Mouse (Mus musculus): ENCODE results near the gene Cyp2s1. TPM values are rescaled to one million over a fixed set of nuclear protein-coding genes. Genes with fewer than 3 reads are reported as not detected.

The Cyp2s1 gene
- total and polyA plus RNA-seq, 3 experiments = not detected

DNA sequence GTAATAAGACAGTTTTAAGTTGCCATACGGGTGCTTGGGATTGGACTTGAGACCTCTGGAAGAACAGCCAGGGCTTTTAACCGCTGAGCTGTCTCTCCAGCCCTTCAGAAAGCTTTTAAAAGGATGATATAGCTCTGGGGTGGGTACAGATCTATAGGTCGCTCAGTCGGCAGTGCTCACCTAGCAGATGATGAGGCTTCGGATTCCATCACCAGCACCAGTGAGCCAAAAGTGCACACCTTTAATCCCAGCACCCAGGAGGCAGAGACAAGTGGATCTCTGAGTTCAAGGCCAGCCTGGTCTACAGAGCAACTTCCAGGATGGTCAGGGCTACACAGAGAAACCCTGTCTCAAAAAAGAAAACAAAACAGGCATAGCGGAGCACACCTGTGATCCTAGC is 15.7 kb downstream of the Cyp2s1 start:
- TF ChIP-seq ETS1 (IDR thresholded peaks at IDR 0.05; ENCODE audit: low read depth, low read length) = no peak
- TF ChIP-seq GATA1 (IDR thresholded peaks at IDR 0.05; ENCODE audit: low read depth, low read length) = no peak
- no peak for TF ChIP-seq CTCF (IDR thresholded peaks at IDR 0.05 in 2 of 3, conservative IDR thresholded peaks at IDR 0.05 in 1 of 3; ENCODE audit: control insufficient read depth in 1 of 3, insufficient read depth in 1 of 3, low read depth in 2 of 3, low read length in 3 of 3, poor library complexity in 1 of 3, severe bottlenecking in 1 of 3)
- TF ChIP-seq TCF12 (IDR thresholded peaks at IDR 0.05; ENCODE audit: low read depth, low read length) = no peak
- no peak for TF ChIP-seq MYB (IDR thresholded peaks at IDR 0.05; ENCODE audit: low read depth, low read length)
- no peak for TF ChIP-seq MXI1 (IDR thresholded peaks at IDR 0.05; ENCODE audit: low read depth, low read length)
- TF ChIP-seq MEF2A (IDR thresholded peaks at IDR 0.05; ENCODE audit: extremely low read depth, insufficient replicate concordance, low read depth, low read length, poor library complexity, severe bottlenecking) = no peak

DNA sequence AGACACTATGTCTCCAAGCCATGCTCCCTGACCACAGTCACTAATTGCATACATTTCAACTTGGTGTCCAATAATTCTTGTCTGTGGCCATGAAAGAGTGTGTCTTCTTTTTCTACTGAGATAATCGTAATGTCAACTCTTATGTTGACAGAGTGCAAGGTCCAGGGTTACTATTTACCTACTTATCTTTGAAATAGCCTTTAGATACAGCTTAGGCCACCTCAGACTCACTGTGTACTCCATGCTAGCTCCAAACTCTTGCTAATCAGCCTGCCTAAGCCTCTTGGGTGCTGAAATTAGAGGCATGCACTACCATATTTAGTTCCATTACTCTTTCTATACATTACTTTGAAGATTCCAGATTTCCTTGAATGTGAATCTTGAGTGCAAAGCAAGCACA is 17.3 kb downstream of the Cyp2s1 start:
- Histone ChIP-seq H3K27ac (ENCODE audit: control insufficient read depth, low read depth, low read length) (no peak overlapping the region), H3K27me3 (ENCODE audit: control insufficient read depth in 1 of 2, insufficient read depth in 2 of 2, low read length in 2 of 2) (no peaks in the 10 kb centered on the region), H3K9me3 (replicated peaks; ENCODE audit: insufficient read depth, low read length) (no peaks in the 10 kb centered on the region), H3K4me3 (ENCODE audit: control insufficient read depth in 1 of 2, insufficient read depth in 1 of 2, low read depth in 2 of 2, low read length in 2 of 2) (no peak overlapping the region), H3K4me1 (ENCODE audit: control insufficient read depth in 1 of 2, insufficient read depth in 2 of 2, low read length in 2 of 2) (no peaks in the 10 kb centered on the region), H3K9ac (ENCODE audit: control insufficient read depth, low read depth, low read length, poor library complexity, severe bottlenecking) (no peak overlapping the region), H3K36me3 (ENCODE audit: control insufficient read depth in 1 of 2, insufficient read depth in 2 of 2, low read length in 2 of 2) (no peaks in the 10 kb centered on the region), H3K79me2 (ENCODE audit: control insufficient read depth, insufficient read depth, low read length, poor library complexity) (no peaks in the 10 kb centered on the region)
- no peak for TF ChIP-seq MXI1 (IDR thresholded peaks at IDR 0.05; ENCODE audit: low read depth, low read length)
- no peak for TF ChIP-seq CTCF (IDR thresholded peaks at IDR 0.05 in 2 of 3, conservative IDR thresholded peaks at IDR 0.05 in 1 of 3; ENCODE audit: control insufficient read depth in 1 of 3, insufficient read depth in 1 of 3, low read depth in 2 of 3, low read length in 3 of 3, poor library complexity in 1 of 3, severe bottlenecking in 1 of 3)
- TF ChIP-seq E2F4 (IDR thresholded peaks at IDR 0.05; ENCODE audit: borderline replicate concordance, low read depth, low read length) = no peak
- no peak for TF ChIP-seq MEF2A (IDR thresholded peaks at IDR 0.05; ENCODE audit: extremely low read depth, insufficient replicate concordance, low read depth, low read length, poor library complexity, severe bottlenecking)
- no peak for TF ChIP-seq MAZ (IDR thresholded peaks at IDR 0.05; ENCODE audit: low read depth, low read length)
- TF ChIP-seq MYC (IDR thresholded peaks at IDR 0.05; ENCODE audit: low read depth, low read length) = no peak
- no peak for TF ChIP-seq TBP (IDR thresholded peaks at IDR 0.05; ENCODE audit: low read depth, low read length)
- no peak for DNase-seq (ENCODE audit: low read depth, low spot score)

More for the DNA sequence above, 15.7 kb downstream of the Cyp2s1 start:
- Histone ChIP-seq H3K9ac (ENCODE audit: control insufficient read depth, low read depth, low read length, poor library complexity, severe bottlenecking) (no peak overlapping the region), H3K27me3 (ENCODE audit: control insufficient read depth in 1 of 2, insufficient read depth in 2 of 2, low read length in 2 of 2) (no peaks in the 10 kb centered on the region), H3K36me3 (ENCODE audit: control insufficient read depth in 1 of 2, insufficient read depth in 2 of 2, low read length in 2 of 2) (no peaks in the 10 kb centered on the region), H3K4me3 (ENCODE audit: control insufficient read depth in 1 of 2, insufficient read depth in 1 of 2, low read depth in 2 of 2, low read length in 2 of 2) (no peak overlapping the region), H3K9me3 (replicated peaks; ENCODE audit: insufficient read depth, low read length) (no peaks in the 10 kb centered on the region), H3K27ac (ENCODE audit: control insufficient read depth, low read depth, low read length) (no peak overlapping the region), H3K79me2 (ENCODE audit: control insufficient read depth, insufficient read depth, low read length, poor library complexity) (no peaks in the 10 kb centered on the region), H3K4me1 (ENCODE audit: control insufficient read depth in 1 of 2, insufficient read depth in 2 of 2, low read length in 2 of 2) (no peaks in the 10 kb centered on the region)
- DNase-seq (ENCODE audit: low read depth, low spot score) = no peak

DNA sequence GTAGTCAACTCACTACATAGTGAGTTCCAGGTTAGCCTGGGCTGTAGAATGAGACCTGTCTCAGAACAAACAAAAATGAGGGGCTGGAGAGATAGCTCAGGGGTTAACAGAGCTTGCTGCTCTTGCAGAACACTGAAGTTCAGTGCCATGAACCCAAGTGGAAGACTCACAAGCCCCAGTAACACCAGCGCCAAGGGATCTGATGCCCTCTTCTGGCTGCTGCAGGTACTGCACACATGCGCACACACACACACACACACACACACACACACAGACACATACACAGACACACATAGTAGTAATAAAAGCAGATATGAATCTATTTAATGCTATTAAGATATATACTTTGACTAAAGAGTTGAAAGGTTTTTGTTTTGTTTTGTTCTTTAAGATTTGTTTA is 18.2 kb downstream of the Cyp2s1 start:
- no peak overlapping the region for H3K4me3 ChIP-seq (ENCODE audit: control insufficient read depth in 1 of 2, insufficient read depth in 1 of 2, low read depth in 2 of 2, low read length in 2 of 2)
- H3K27ac ChIP-seq (ENCODE audit: control insufficient read depth, low read depth, low read length) = no peak overlapping the region
- TF ChIP-seq CTCF (IDR thresholded peaks at IDR 0.05 in 2 of 3, conservative IDR thresholded peaks at IDR 0.05 in 1 of 3; ENCODE audit: control insufficient read depth in 1 of 3, insufficient read depth in 1 of 3, low read depth in 2 of 3, low read length in 3 of 3, poor library complexity in 1 of 3, severe bottlenecking in 1 of 3) (peak; percentile 22 to 36 (median 32)), BHLHE40 (IDR thresholded peaks at IDR 0.05; ENCODE audit: borderline replicate concordance, low read depth, low read length) (no peak), ZKSCAN1 (IDR thresholded peaks at IDR 0.05; ENCODE audit: low read depth, low read length) (no peak), RCOR1 (IDR thresholded peaks at IDR 0.05; ENCODE audit: low read depth, low read length) (no peak)
- no peak overlapping the region for H3K9ac ChIP-seq (ENCODE audit: control insufficient read depth, low read depth, low read length, poor library complexity, severe bottlenecking)
- peak; percentile 5 for DNase-seq (ENCODE audit: low read depth, low spot score)
- H3K36me3 ChIP-seq (ENCODE audit: control insufficient read depth in 1 of 2, insufficient read depth in 2 of 2, low read length in 2 of 2) = no peaks in the 10 kb centered on the region
- H3K9me3 ChIP-seq (replicated peaks; ENCODE audit: insufficient read depth, low read length) = no peaks in the 10 kb centered on the region
- no peaks in the 10 kb centered on the region for H3K79me2 ChIP-seq (ENCODE audit: control insufficient read depth, insufficient read depth, low read length, poor library complexity)
- H3K4me1 ChIP-seq (ENCODE audit: control insufficient read depth in 1 of 2, insufficient read depth in 2 of 2, low read length in 2 of 2) = no peaks in the 10 kb centered on the region
- no peaks in the 10 kb centered on the region for H3K27me3 ChIP-seq (ENCODE audit: control insufficient read depth in 1 of 2, insufficient read depth in 2 of 2, low read length in 2 of 2)
